Mouse (Mus musculus) adipocyte (in vitro differentiated cells): ENCODE results near the gene Snrpa.

Source experiments
- DNase-seq: peaks from one replicate; pipeline ENCODE4 v3.0.0-alpha.2; 2016; ENCODE audit warnings: low spot score

The Snrpa gene

GRCm38 (mm10) chr7:27166614-27167474 is 29.2 kb downstream of the Snrpa start, which contains the start of gene Egln2:
Gene Egln2 (minus strand): TSS chr7:27166802.
- peak; percentile 94 for DNase-seq

DNA sequence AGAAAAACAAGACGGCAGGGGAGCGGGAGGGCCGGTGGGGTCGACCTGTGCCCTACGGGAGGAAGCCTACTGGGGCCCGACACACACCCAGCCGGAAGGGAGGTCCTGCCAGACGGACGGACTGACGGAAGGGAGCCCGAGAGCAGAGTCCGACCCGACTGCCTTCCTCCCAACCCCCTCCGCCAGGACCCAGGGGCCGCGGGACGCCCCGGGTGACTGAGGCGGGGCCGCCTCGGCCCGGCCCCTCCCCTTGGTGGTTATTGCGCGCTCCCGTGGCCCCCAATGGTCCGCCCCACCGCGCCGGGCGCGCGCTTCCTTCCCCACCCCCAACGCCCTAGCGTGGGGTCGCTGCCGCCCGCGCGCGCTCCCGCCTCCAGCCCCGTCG is 29.9 kb downstream of the Snrpa start:
- peak; percentile 73 for DNase-seq

- no peak for DNase-seq
Observed at GRCm38 (mm10) chr7:27165696-27166095, 30.4 kb downstream of the Snrpa start.

DNA sequence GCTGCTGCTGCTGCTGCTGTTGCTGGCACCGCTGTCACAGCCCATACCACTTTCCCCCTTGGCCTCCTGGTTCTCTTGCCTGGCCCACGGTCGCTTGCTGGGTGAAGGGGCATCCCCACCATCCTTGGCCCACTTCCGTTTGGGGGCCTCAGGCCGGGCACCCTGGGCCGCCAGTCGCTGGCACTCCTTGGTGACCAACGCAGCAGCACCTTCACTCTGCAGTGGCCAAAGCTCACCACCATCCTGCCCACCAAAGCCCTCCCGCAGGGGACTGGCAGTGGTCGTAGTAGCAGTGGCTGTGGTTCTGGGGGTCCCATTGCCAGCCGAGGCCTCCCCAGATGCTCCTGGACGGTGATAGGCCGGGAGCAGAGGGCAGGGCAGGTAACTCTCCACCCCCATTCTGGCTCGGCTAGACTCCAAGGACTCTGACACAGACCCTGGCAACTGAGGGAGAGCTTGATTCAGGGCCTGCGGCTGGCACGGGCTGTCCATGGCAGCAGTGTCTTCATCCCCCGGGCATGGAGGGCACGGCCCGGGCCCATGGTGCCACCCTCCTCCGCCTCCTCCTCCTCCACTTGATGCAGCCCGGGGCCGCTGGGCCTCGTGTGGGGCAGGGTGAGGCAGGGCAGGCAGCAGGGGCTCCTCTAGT is 30.9 kb downstream of the Snrpa start:
- no peak for DNase-seq

DNA sequence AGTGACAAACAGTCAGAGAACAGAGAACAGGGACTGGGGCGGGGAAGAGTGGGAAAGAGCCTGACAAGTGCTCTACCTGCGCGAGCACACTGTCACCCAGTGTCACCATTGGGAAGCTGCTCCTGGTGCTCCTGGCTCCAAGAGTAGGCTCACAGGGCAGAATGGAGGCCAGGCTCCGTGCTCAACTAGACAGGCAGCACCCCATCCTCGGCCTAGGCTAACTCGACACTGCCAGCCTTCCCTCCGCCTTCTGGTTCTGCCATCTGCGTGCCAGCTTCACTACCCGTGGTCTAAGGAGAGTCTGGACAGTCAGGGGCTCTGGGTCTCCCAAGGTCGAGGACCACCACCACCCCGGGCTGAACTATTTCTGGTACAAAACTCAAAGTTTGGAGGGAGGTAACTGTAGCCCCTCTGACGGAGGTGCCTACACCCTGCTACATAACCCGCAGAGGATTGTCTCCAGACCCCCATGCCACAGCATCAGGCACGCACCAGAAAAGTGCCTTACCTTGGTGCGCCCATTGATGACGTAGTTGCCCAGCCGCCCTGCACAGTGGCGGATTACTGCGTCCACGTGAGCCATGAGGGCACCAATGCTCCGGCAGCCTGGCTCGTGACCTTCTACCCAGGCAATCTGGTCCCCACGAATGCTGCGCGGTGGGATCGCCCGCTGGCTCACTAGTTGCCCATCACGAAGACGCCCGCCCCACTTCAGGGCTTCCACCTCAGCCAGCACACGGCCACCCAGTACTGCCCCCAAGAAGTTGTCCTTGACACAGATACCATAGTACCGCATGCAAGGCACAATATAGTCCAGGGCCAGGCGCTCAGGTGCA is 31.7 kb downstream of the Snrpa start:
- no peak for DNase-seq

GRCm38 (mm10) chr7:27163450-27163805 is 32.6 kb downstream of the Snrpa start:
- no peak for DNase-seq

- no peak for DNase-seq
Observed at GRCm38 (mm10) chr7:27162780-27163449, 33.2 kb downstream of the Snrpa start.

GRCm38 (mm10) chr7:27161744-27162143 is 34.3 kb downstream of the Snrpa start:
- no peak for DNase-seq

GRCm38 (mm10) chr7:27160921-27161320 is 35.1 kb downstream of the Snrpa start:
- DNase-seq: no peak

DNA sequence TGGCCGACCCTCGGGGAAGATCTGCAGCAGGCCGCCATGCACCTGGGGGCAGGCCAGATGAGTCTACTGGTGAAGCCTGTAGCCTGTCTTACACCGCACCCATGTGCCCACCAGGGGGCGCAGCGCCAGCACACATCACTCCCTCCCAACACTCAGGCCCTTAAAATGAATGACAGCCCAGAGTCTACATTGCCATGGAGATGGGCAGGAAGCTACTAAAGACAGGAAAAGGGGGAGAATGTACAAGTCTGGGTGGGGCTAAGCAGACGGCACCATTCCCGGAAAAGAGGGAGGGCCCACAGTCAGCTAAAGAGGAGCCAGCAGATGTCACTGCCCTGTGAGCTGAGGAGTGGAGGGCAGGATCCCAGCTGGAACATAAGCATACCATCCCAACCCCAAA is 36.2 kb downstream of the Snrpa start:
- DNase-seq: peak; percentile 60

DNA sequence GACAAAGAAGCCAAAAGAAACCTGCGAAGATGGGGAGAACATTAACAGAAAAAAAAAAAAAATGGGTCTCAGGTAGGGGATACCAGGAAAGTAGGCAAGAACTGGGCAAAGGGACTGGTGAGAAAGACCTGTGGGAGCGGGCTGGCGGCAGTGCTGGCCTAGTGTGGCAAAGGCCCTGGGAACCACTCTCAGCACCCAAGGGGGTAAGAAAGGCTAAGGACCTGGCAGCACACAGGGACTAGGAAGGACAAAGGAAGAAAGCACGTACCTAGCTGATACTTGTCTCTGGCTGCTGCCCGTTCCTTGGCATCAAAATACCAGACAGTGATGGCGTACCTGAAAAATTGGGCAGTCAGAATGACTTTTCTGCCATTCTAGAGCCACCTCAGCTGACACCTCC is 36.8 kb downstream of the Snrpa start:
- no peak for DNase-seq

GRCm38 (mm10) chr7:27158171-27158570 is 37.9 kb downstream of the Snrpa start:
- no peak for DNase-seq

DNA sequence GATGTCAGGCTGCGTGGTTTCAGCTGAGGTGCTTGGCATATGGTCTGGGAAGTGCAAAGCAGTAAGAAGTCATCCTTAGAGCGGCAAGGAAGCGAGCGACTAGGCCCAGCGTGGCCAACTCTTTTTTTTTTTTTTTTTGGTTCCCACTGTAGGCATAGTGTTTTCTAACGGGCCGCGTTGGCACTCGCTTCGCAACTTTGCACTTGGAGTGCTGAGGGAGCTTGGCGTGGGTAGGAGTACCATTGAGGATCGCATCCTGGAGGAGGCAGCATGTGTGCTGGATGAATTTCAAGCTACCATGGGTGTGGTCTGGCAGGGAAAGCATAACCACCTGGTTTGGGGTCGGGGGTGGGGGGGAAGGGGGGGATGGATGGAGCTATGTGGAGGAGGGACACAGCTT is 40.1 kb downstream of the Snrpa start:
- no peak for DNase-seq

DNA sequence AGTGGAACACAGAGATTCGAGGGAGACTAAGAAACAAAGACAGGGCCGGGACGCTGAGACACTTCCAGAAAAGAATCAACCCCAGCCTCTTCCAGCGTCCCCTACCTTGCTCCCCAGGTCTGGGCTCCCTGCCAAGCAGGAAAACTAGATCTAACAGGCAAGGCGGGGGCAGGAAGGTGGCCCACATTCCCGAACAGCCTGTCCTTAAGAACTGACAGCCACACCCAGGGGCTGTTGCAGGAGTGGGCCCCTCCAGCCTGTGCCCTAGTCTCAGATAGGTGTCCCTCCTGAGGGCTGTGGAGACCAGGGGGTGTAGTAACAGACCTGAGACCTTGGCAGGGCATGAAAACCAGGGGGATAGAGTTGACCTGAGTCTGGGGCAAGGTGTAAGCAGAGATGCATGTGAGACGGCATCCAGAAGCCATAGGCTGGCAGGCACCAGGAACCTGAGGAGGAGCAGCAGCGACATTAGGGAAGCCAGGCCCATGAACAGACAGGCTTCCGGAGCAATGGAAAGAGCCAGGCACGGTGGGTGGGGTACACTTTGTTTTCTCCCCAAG is 42.8 kb downstream of the Snrpa start, which contains the start of gene Cyp2t4:
Gene Cyp2t4 (plus strand): TSS at position 510 of the 560 bp plus-strand sequence.
- DNase-seq: no peak
